Mouse (Mus musculus): ENCODE measurements around the gene Gpr62. TPM values are rescaled to one million over a fixed set of nuclear protein-coding genes. Genes with fewer than 3 reads are reported as not detected.
A peak's percentile ranks its signal among the peaks of the same experiment; 100 is the strongest.

Gene Gpr62
- polyA plus RNA-seq, 1 experiment from 2014 or later, result 0.41 TPM

GRCm38 (mm10) chr9:106474456-106474855 lies 8.7 kb upstream of the Gpr62 start:
- Histone ChIP-seq H3K4me2 (peak overlapping the region; percentile 1; the same call in 1 of the 2 replicates), H3K9me3 (replicated peaks) (no peaks in the 10 kb centered on the region), H3K27me3 (replicated peaks) (no peaks in the 10 kb centered on the region), H3K36me3 (no peaks in the 10 kb centered on the region), H3K9ac (peak overlapping the region; percentile 44), H3K27ac (ENCODE audit: poor library complexity, severe bottlenecking) (no peak overlapping the region), H3K4me3 (no peak overlapping the region), H3K4me1 (replicated peaks) (peaks cover 48% of the 10 kb centered on the region)
- under 1% methylated on average over 6 of the region's 6 CpGs for WGBS
- ATAC-seq (ENCODE audit: insufficient number of reproducible peaks, low FRiP score), result 0 out of 2 replicates have a peak, but pooled peaks have one; percentile 0

DNA sequence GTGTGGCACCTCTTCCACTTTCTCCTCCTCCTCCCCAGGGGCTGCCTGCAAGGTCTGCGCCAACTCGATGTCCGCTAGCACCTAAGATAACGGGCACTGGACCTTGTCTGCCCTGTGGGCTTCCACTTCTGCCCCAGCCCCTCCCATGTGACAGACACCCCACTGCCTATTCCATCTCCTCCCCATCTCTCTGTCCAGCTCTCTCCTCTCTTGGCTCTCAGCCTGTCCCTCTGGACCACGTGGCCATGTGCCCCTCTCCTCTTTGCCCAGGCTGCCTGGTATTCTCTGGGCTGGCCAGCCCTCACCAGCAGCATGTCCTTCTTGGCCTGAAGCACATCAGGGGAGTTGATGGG lies 8.0 kb upstream of the Gpr62 start:
- no peak overlapping the region for H3K27ac ChIP-seq (ENCODE audit: poor library complexity, severe bottlenecking)
- no peaks in the 10 kb centered on the region for H3K36me3 ChIP-seq
- H3K4me1 ChIP-seq (replicated peaks), result peaks cover 48% of the 10 kb centered on the region
- H3K27me3 ChIP-seq (replicated peaks), result no peaks in the 10 kb centered on the region
- no peak overlapping the region for H3K4me3 ChIP-seq
- H3K4me2 ChIP-seq, result no peak overlapping the region
- ATAC-seq (ENCODE audit: insufficient number of reproducible peaks, low FRiP score), result no peak
- 74% methylated on average over 5 of the region's 5 CpGs for WGBS
- H3K9me3 ChIP-seq (replicated peaks), result no peaks in the 10 kb centered on the region
- no peak overlapping the region for H3K9ac ChIP-seq

DNA sequence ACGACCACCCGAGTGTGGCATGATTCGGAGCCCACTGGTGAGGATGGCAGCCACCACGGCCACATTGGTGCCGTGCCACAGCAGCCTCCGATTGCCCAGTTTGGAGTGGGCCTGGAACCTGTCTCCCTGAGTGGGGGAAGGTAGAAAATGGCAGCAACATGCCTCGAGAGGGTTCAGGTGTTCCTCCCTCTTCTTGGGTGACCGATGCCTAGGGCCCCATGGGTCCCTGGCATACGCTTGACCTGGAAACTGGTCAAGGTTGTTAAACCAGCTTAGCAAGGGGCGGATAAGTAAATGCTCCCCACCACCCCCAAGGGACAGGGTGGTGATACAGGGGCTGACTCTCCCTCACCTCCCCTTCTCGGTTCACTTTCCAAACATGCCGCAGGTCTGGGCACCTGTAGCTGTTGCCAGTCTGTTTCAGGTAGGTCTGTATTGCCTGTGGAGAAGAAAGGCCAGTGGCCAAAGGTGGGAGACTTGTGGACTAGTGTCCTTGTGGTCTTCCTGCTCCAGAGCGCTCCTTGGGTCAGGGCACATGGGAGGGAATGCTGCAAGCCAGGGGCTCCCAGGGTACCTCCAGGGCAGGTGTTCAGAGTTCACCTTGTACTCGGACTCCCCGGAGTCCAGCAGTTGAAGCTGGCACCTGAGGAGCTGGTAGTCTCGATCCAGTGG lies 7.5 kb upstream of the Gpr62 start:
- H3K9ac ChIP-seq, result 0 out of 2 replicates have a peak overlapping the region, but pooled peaks have one; percentile 34
- no peak overlapping the region for H3K4me3 ChIP-seq
- H3K4me1 ChIP-seq (replicated peaks), result peaks cover 46% of the 10 kb centered on the region
- ATAC-seq (ENCODE audit: insufficient number of reproducible peaks, low FRiP score), result no peak
- no peaks in the 10 kb centered on the region for H3K9me3 ChIP-seq (replicated peaks)
- H3K4me2 ChIP-seq, result no peak overlapping the region
- no peaks in the 10 kb centered on the region for H3K27me3 ChIP-seq (replicated peaks)
- no peak overlapping the region for H3K27ac ChIP-seq (ENCODE audit: poor library complexity, severe bottlenecking)
- H3K36me3 ChIP-seq, result no peaks in the 10 kb centered on the region
- WGBS, result 83% methylated on average over 16 of the region's 16 CpGs

- no peak overlapping the region; the same call in 1 of the 2 replicates for H3K4me2 ChIP-seq
- H3K27me3 ChIP-seq (replicated peaks), result no peaks in the 10 kb centered on the region
- peaks cover 38% of the 10 kb centered on the region for H3K4me1 ChIP-seq (replicated peaks)
- 49% methylated on average over 4 of the region's 4 CpGs for WGBS
- 0 out of 2 replicates have a peak overlapping the region, but pooled peaks have one; percentile 34 for H3K9ac ChIP-seq
- no peaks in the 10 kb centered on the region for H3K36me3 ChIP-seq
- no peak overlapping the region for H3K4me3 ChIP-seq
- no peak overlapping the region; the same call in 1 of the 2 replicates for H3K27ac ChIP-seq (ENCODE audit: poor library complexity, severe bottlenecking)
- ATAC-seq (ENCODE audit: insufficient number of reproducible peaks, low FRiP score), result no peak
- H3K9me3 ChIP-seq (replicated peaks), result no peaks in the 10 kb centered on the region
Observed at GRCm38 (mm10) chr9:106472321-106472720, 6.6 kb upstream of the Gpr62 start.

DNA sequence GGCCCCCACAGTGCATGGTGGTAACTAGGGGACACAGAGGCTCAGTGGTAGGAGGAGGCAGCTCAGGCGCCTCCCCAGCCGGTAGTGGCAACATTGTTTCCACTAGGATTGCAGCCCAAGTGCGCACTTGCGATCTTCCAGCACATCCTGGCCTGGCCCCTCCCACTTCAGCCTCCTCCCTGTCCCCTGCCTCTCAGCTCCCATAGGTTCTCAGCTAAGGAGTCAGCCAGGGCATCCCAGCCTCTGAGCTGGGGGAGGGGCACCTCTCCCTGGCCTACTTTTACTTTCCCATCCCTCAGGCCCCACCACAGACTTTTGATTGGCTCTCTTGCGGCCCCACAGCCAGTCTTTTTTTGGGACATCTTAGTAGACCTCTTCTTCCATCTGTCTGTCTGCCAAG lies 6.2 kb upstream of the Gpr62 start:
- peak overlapping the region; percentile 48 for H3K4me2 ChIP-seq
- no peak overlapping the region for H3K27ac ChIP-seq (ENCODE audit: poor library complexity, severe bottlenecking)
- H3K4me3 ChIP-seq, result no peak overlapping the region
- H3K4me1 ChIP-seq (replicated peaks), result peaks cover 38% of the 10 kb centered on the region
- ATAC-seq (ENCODE audit: insufficient number of reproducible peaks, low FRiP score), result no peak; the same call in 1 of the 2 replicates
- H3K27me3 ChIP-seq (replicated peaks), result no peaks in the 10 kb centered on the region
- no peaks in the 10 kb centered on the region for H3K9me3 ChIP-seq (replicated peaks)
- 14% methylated on average over 5 of the region's 5 CpGs for WGBS
- H3K36me3 ChIP-seq, result no peaks in the 10 kb centered on the region
- H3K9ac ChIP-seq, result no peak overlapping the region; the same call in 1 of the 2 replicates

GRCm38 (mm10) chr9:106470991-106471750 lies 5.4 kb upstream of the Gpr62 start:
- Histone ChIP-seq H3K4me2 (peak overlapping the region; percentile 48), H3K36me3 (no peaks in the 10 kb centered on the region), H3K9me3 (replicated peaks) (no peaks in the 10 kb centered on the region), H3K4me3 (no peak overlapping the region), H3K9ac (no peak overlapping the region; the same call in 1 of the 2 replicates), H3K27ac (ENCODE audit: poor library complexity, severe bottlenecking) (no peak overlapping the region), H3K27me3 (replicated peaks) (no peaks in the 10 kb centered on the region), H3K4me1 (replicated peaks) (peaks cover 33% of the 10 kb centered on the region)
- no peak for ATAC-seq (ENCODE audit: insufficient number of reproducible peaks, low FRiP score)
- 63% methylated on average over 14 of the region's 14 CpGs for WGBS

DNA sequence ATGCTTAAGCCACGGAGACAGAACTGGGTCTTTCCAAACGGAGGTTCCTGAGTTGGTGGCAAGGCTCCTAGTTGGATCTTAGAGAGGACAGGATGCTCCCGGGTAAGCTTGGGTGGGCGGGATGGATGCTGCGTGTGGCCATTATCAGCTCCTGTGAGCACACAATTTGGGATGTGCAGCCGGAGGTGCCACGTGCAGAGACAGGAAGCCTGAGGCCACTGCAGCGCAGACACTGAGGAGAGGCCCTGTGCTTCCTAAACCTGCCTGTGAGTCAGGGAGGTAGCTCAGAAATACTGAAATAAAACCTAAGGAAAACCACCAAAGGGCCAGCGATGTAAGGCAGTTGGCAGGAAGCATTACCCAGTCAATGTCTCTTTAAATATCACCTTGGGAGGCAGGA lies 4.0 kb upstream of the Gpr62 start:
- Histone ChIP-seq H3K4me2 (no peak overlapping the region), H3K4me3 (no peak overlapping the region), H3K4me1 (replicated peaks) (peaks cover 31% of the 10 kb centered on the region), H3K27me3 (replicated peaks) (peaks cover 4% of the 10 kb centered on the region), H3K9me3 (replicated peaks) (no peaks in the 10 kb centered on the region), H3K36me3 (no peaks in the 10 kb centered on the region), H3K27ac (ENCODE audit: poor library complexity, severe bottlenecking) (no peak overlapping the region), H3K9ac (no peak overlapping the region)
- 62% methylated on average over 9 of the region's 9 CpGs for WGBS
- ATAC-seq (ENCODE audit: insufficient number of reproducible peaks, low FRiP score), result no peak

- Histone ChIP-seq H3K9me3 (replicated peaks) (no peaks in the 10 kb centered on the region), H3K27ac (ENCODE audit: poor library complexity, severe bottlenecking) (no peak overlapping the region), H3K36me3 (0 out of 2 replicates have a peak, but pooled peaks cover under 1% of the 10 kb centered on the region), H3K4me1 (replicated peaks) (peaks cover 31% of the 10 kb centered on the region), H3K9ac (no peak overlapping the region), H3K4me3 (no peak overlapping the region), H3K27me3 (replicated peaks) (peaks cover 4% of the 10 kb centered on the region), H3K4me2 (no peak overlapping the region)
- no peak for ATAC-seq (ENCODE audit: insufficient number of reproducible peaks, low FRiP score)
- 65% methylated on average over 6 of the region's 6 CpGs for WGBS
Observed at GRCm38 (mm10) chr9:106469317-106469716, 3.6 kb upstream of the Gpr62 start.

- Histone ChIP-seq H3K9me3 (replicated peaks) (no peaks in the 10 kb centered on the region), H3K4me1 (replicated peaks) (peaks cover 26% of the 10 kb centered on the region), H3K27ac (ENCODE audit: poor library complexity, severe bottlenecking) (no peak overlapping the region), H3K4me2 (no peak overlapping the region), H3K9ac (no peak overlapping the region), H3K27me3 (replicated peaks) (peaks cover 13% of the 10 kb centered on the region), H3K36me3 (peaks cover 16% of the 10 kb centered on the region), H3K4me3 (no peak overlapping the region)
- ATAC-seq (ENCODE audit: insufficient number of reproducible peaks, low FRiP score), result no peak
- 84% methylated on average over 7 of the region's 7 CpGs for WGBS
Observed at GRCm38 (mm10) chr9:106467746-106468145, 2.0 kb upstream of the Gpr62 start.

DNA sequence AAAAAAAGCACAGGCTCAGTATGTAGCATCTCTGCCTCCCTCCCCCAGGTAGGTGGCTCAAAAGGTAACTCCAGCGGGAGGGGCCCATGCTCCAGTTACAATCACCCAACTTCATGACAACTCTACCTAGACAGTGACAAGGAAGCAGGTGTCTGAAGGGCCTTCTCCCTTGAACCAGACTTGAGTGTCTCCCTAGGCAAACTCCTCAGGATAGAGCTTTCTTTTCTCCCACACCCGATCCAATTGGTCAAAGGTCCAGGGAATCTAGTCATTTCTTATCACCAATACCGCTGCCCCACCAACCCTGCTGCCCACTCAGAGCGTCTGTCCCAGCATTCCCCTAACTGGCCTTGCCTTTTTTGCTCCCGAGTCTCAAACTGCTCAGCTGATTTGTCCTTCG lies 983 bp upstream of the Gpr62 start:
- Histone ChIP-seq H3K27ac (ENCODE audit: poor library complexity, severe bottlenecking) (no peak overlapping the region), H3K4me2 (no peak overlapping the region), H3K9ac (no peak overlapping the region), H3K4me1 (replicated peaks) (peaks cover 16% of the 10 kb centered on the region), H3K9me3 (replicated peaks) (no peaks in the 10 kb centered on the region), H3K27me3 (replicated peaks) (peaks cover 13% of the 10 kb centered on the region), H3K36me3 (peaks cover 26% of the 10 kb centered on the region), H3K4me3 (no peak overlapping the region)
- WGBS, result 72% methylated on average over 6 of the region's 6 CpGs
- ATAC-seq (ENCODE audit: insufficient number of reproducible peaks, low FRiP score), result no peak

DNA sequence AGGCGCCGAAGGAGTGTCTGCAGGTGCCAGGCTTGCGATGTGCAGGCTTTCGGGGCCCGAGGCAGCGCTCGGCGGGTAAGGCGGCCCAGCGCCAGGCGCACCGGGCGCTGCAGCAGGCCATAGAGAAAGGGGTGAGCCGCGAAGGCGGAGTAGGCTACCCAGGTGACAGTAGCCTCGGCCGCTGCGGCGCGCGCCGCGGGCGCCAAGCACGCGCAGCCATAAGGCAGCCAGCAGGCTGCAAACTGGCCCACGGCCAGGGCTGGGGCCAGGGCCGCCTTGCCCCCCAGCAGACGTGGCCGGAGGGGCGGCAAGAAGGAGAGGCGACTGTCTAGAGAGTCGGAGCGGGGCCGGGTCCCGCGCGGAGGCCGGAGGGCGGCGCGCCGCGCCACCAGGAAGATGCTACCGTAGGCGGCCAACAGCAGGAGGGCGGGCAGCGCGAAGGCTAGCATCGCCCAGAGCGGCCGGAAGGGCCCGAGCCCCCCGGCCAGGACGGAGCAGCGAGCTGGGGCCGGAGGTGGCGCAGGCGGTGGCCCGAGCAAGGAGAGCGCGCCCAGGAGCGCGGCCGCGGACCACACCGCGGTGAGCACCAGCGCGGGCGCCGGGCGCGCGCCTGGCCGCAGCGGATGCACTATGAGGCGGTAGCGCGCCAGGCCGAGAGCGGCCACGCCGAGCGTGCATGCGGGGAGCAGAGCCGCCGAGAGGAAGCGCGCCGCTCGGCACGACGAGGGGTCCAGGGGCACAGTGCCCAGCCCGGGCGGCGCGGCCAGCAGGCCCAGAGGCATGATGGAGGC lies 792 bp downstream of the Gpr62 start:
- H3K4me3 ChIP-seq, result peak overlapping the region; percentile 59
- no peak overlapping the region for H3K27ac ChIP-seq (ENCODE audit: poor library complexity, severe bottlenecking)
- peak overlapping the region; percentile 71 for H3K9ac ChIP-seq
- no peaks in the 10 kb centered on the region for H3K9me3 ChIP-seq (replicated peaks)
- H3K36me3 ChIP-seq, result peaks cover 42% of the 10 kb centered on the region
- peak; percentile 75 for ATAC-seq (ENCODE audit: insufficient number of reproducible peaks, low FRiP score)
- peak overlapping the region; percentile 93 for H3K4me2 ChIP-seq
- peaks cover 17% of the 10 kb centered on the region for H3K4me1 ChIP-seq (replicated peaks)
- H3K27me3 ChIP-seq (replicated peaks), result peaks cover 13% of the 10 kb centered on the region
- WGBS, result 2% methylated on average over 98 of the region's 99 CpGs

Measured in heart, embryonic 12.5 days (tissue).